Mouse (Mus musculus) kidney, adult 2 months (tissue): ENCODE data around the gene Cyp4a12b. TPM values are rescaled to one million over a fixed set of nuclear protein-coding genes. Genes with fewer than 3 reads are reported as not detected.
"Not testable (repeated sequence)": the region's sequence is repeated elsewhere in the genome, so short reads cannot be mapped to it uniquely, and the experiment has no call there.

Experiments
- DNase-seq: peaks from one replicate; pipeline ENCODE4 v3.0.0; 2021
- H3K27ac ChIP-seq: fragments of 200-500 bp; 2 replicates; pipeline ENCODE4 v1.5.1; 2012; ENCODE audit warnings: low read depth, low read length, control low read depth, inconsistent platforms; ENCODE audit not compliant: insufficient read depth
- H3K27me3 ChIP-seq: fragments of 200-500 bp; replicated peaks from 2 replicates; pipeline ENCODE4 v1.6.1; 2012; ENCODE audit warnings: mild to moderate bottlenecking, moderate library complexity, low read length, inconsistent platforms; ENCODE audit not compliant: control insufficient read depth, insufficient read depth
- H3K36me3 ChIP-seq: fragments of 200-500 bp; 2 replicates; pipeline ENCODE4 v1.6.1; 2012; ENCODE audit warnings: mild to moderate bottlenecking, moderate library complexity, low read length, inconsistent platforms; ENCODE audit not compliant: control insufficient read depth, insufficient read depth
- H3K4me1 ChIP-seq: fragments of 200-500 bp; 2 replicates; pipeline ENCODE4 v1.6.1; 2011; ENCODE audit warnings: low read length; ENCODE audit not compliant: control insufficient read depth, insufficient read depth
- H3K4me3 ChIP-seq: fragments of 200-500 bp; 2 replicates; pipeline ENCODE4 v1.5.1; 2011; ENCODE audit warnings: mild to moderate bottlenecking, low read depth, low read length, control low read depth; ENCODE audit not compliant: insufficient read depth
- CTCF ChIP-seq: fragments of 200-500 bp; conservative IDR thresholded peaks from 2 replicates; pipeline ENCODE4 v1.5.1; 2011; ENCODE audit warnings: low read depth, mild to moderate bottlenecking, control low read depth, low read length, moderate library complexity, mixed read lengths; ENCODE audit not compliant: insufficient read depth, insufficient read length
- POLR2A ChIP-seq: fragments of 200-500 bp; IDR thresholded peaks from one replicate; pipeline ENCODE4 v1.6.1; 2011; ENCODE audit warnings: low read depth, low read length, control low read depth
- WGBS: fragments of 180-500 bp; shearing (Covaris S2); methylation state at CpG from one replicate; pipeline ENCODE4 v1.1.7; 2018; 5-methylcytosine and 5-hydroxymethylcytosine counted together
- polyA plus RNA-seq: library from polyadenylated mRNA; depleted of rRNA; stranded (reverse); fragments of >200 nt; gene quantifications from 2 replicates; pipeline ENCODE4 v1.2.3, GENCODE M21; 2012; rRNA removed

The Cyp4a12b gene
- polyA plus RNA-seq, 1 experiment: 2.8 TPM

GRCm38 (mm10) chr4:115476051-115476450, 64.6 kb downstream of the Cyp4a12b start:
- DNase-seq: peak; percentile 69
- H3K4me1 ChIP-seq, H3K36me3 ChIP-seq, H3K27ac ChIP-seq, H3K27me3 ChIP-seq, H3K4me3 ChIP-seq: not testable (repeated sequence)
- TF ChIP-seq CTCF: peak; percentile 19; the same call in 1 of the 2 replicates

- 74% methylated on average over 6 of the region's 6 CpGs for WGBS
- Histone ChIP-seq H3K36me3 (no peaks in the 10 kb centered on the region), H3K27me3 (no peaks in the 10 kb centered on the region), H3K4me1 (no peaks in the 10 kb centered on the region), H3K27ac (no peak overlapping the region), H3K4me3 (no peak overlapping the region)
- no peak for TF ChIP-seq CTCF
- TF ChIP-seq POLR2A: no peak
- DNase-seq: no peak
Measured at GRCm38 (mm10) chr4:115481006-115481652, 69.7 kb downstream of the Cyp4a12b start.

Other genes with a start within 250 kb of the Cyp4a12b start
- not detected in 2 replicates for gene Cyp4a29, start 169.5 kb upstream of the Cyp4a12b start, polyA plus RNA-seq
- 6.4 and 7.6 TPM in 2 replicates for gene Cyp4a12a, start 112.6 kb upstream of the Cyp4a12b start, polyA plus RNA-seq
- not detected in 2 replicates for gene Cyp4a30b, start 41.0 kb downstream of the Cyp4a12b start, polyA plus RNA-seq
- 258 and 331 TPM in 2 replicates for gene Cyp4a14, start 84.5 kb downstream of the Cyp4a12b start, polyA plus RNA-seq
- gene Cyp4a10, start 106.6 kb downstream of the Cyp4a12b start, polyA plus RNA-seq: 368 and 393 TPM in 2 replicates
- 234 and 244 TPM in 2 replicates for gene Cyp4a31, start 152.0 kb downstream of the Cyp4a12b start, polyA plus RNA-seq
- 0.60 and 0.91 TPM in 2 replicates for gene Cyp4a32, start 189.3 kb downstream of the Cyp4a12b start, polyA plus RNA-seq
- 329 and 340 TPM in 2 replicates for gene Cyp4b1, start 236.1 kb downstream of the Cyp4a12b start, polyA plus RNA-seq